Mouse (Mus musculus): ENCODE results near the gene Gm9508. TPM values are rescaled to one million over a fixed set of nuclear protein-coding genes. Genes with fewer than 3 reads are reported as not detected.
"Not testable (repeated sequence)": the region's sequence is repeated elsewhere in the genome, so short reads cannot be mapped to it uniquely, and the experiment has no call there.

Gene Gm9508
- polyA plus RNA-seq, 1 experiment from 2014 or later: not detected

DNA sequence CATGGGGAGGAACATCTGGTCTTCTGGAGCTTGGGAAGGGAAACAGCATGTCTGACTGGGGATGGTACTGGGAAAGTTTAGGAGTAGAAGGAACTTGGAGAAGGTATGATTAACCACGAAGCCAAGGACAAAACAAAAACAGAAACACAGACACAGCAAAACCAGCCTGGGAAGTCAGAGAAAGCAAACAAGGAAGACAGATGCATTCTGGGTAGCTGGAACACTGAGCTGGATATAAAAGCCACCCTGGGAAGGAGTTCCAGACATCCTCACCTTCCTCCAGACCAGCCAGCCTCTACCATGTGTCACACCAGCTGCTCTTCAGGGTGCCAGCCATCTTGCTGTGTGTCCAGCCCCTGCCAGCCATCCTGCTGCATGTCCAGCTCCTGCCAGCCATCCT, 18.5 kb upstream of the Gm9508 start, which contains the start of gene Gm10142:
TSS of gene Gm10142 (plus strand) at position 301 of the 400 bp plus-strand sequence.
- Histone ChIP-seq H3K27me3 (ENCODE audit: control insufficient read depth, insufficient read depth, low read length) (no peaks in the 10 kb centered on the region), H3K9me3 (replicated peaks; ENCODE audit: control insufficient read depth, low read length) (0 out of 2 replicates have a peak, but pooled peaks cover 2% of the 10 kb centered on the region), H3K4me3 (ENCODE audit: low read depth, low read length) (no peak within 1 kb of the TSS), H3K4me1 (ENCODE audit: control insufficient read depth, insufficient read depth, low read length) (no peaks in the 10 kb centered on the region), H3K27ac (ENCODE audit: low read depth, low read length) (no peak within 1 kb of the TSS), H3K36me3 (ENCODE audit: control insufficient read depth, insufficient read depth, low read length) (no peaks in the 10 kb centered on the region), H3K4me2 (no peak within 1 kb of the TSS), H3K9ac (ENCODE audit: low read depth, low read length) (no peak within 1 kb of the TSS)
- ATAC-seq (replicated peaks; ENCODE audit: insufficient number of reproducible peaks, low FRiP score, low TSS enrichment): no peak
- 86% methylated on average over 1 of the region's 1 CpGs for WGBS (ENCODE audit: insufficient replicate concordance)

- no peak for ATAC-seq (replicated peaks; ENCODE audit: insufficient number of reproducible peaks, low FRiP score, low TSS enrichment)
- Histone ChIP-seq H3K9me3 (replicated peaks; ENCODE audit: control insufficient read depth, low read length) (no peaks in the 10 kb centered on the region), H3K27me3 (ENCODE audit: control insufficient read depth, insufficient read depth, low read length) (no peaks in the 10 kb centered on the region), H3K4me3 (ENCODE audit: low read depth, low read length) (no peak overlapping the region), H3K4me1 (ENCODE audit: control insufficient read depth, insufficient read depth, low read length) (no peaks in the 10 kb centered on the region), H3K9ac (ENCODE audit: low read depth, low read length) (no peak overlapping the region), H3K36me3 (ENCODE audit: control insufficient read depth, insufficient read depth, low read length) (no peaks in the 10 kb centered on the region), H3K4me2 (no peak overlapping the region), H3K27ac (ENCODE audit: low read depth, low read length) (no peak overlapping the region)
- 49% methylated on average over 4 of the region's 4 CpGs for WGBS (ENCODE audit: insufficient replicate concordance)
Measured at GRCm38 (mm10) chr10:77713734-77714133, 16.7 kb upstream of the Gm9508 start.

DNA sequence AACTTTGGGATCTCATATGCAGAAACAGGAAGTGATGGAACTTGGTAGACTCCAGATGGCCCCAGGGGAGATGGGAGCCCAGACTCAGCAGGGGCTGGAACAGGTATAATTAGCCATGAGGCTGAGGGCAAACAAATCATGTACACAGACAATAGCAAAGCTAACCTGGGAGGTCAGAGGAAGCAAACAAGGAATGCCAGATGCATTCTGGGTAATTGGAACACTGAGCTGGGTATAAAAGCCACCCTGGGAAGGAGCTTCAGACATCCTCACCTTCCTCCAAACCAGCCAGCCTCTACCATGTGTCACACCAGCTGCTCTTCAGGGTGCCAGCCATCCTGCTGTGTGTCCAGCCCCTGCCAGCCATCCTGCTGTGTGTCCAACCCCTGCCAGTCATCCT, 14.1 kb upstream of the Gm9508 start, which contains the start of gene Gm10024:
TSS of gene Gm10024 (plus strand) at position 301 of the 400 bp plus-strand sequence.
- not testable (repeated sequence) for H3K9ac ChIP-seq (ENCODE audit: low read depth, low read length); H3K4me1 ChIP-seq (ENCODE audit: control insufficient read depth, insufficient read depth, low read length)

GRCm38 (mm10) chr10:77709831-77710230, 12.8 kb upstream of the Gm9508 start:
- no peak for ATAC-seq (replicated peaks; ENCODE audit: insufficient number of reproducible peaks, low FRiP score, low TSS enrichment)
- no peak overlapping the region for H3K27ac ChIP-seq (ENCODE audit: low read depth, low read length)
- no peak overlapping the region for H3K9ac ChIP-seq (ENCODE audit: low read depth, low read length)
- H3K9me3 ChIP-seq (replicated peaks; ENCODE audit: control insufficient read depth, low read length): no peaks in the 10 kb centered on the region
- H3K27me3 ChIP-seq (ENCODE audit: control insufficient read depth, insufficient read depth, low read length): no peaks in the 10 kb centered on the region
- H3K4me1 ChIP-seq (ENCODE audit: control insufficient read depth, insufficient read depth, low read length): no peaks in the 10 kb centered on the region
- WGBS (ENCODE audit: insufficient replicate concordance): 75% methylated on average over 3 of the region's 3 CpGs
- H3K36me3 ChIP-seq (ENCODE audit: control insufficient read depth, insufficient read depth, low read length): no peaks in the 10 kb centered on the region
- no peak overlapping the region for H3K4me3 ChIP-seq (ENCODE audit: low read depth, low read length)
- H3K4me2 ChIP-seq: no peak overlapping the region

More for the DNA sequence above, 14.1 kb upstream of the Gm9508 start, which contains the start of gene Gm10024:
- H3K4me2 ChIP-seq; H3K9me3 ChIP-seq (replicated peaks; ENCODE audit: control insufficient read depth, low read length); ATAC-seq (replicated peaks; ENCODE audit: insufficient number of reproducible peaks, low FRiP score, low TSS enrichment); H3K27me3 ChIP-seq (ENCODE audit: control insufficient read depth, insufficient read depth, low read length); H3K4me3 ChIP-seq (ENCODE audit: low read depth, low read length); H3K27ac ChIP-seq (ENCODE audit: low read depth, low read length); H3K36me3 ChIP-seq (ENCODE audit: control insufficient read depth, insufficient read depth, low read length): not testable (repeated sequence)

DNA sequence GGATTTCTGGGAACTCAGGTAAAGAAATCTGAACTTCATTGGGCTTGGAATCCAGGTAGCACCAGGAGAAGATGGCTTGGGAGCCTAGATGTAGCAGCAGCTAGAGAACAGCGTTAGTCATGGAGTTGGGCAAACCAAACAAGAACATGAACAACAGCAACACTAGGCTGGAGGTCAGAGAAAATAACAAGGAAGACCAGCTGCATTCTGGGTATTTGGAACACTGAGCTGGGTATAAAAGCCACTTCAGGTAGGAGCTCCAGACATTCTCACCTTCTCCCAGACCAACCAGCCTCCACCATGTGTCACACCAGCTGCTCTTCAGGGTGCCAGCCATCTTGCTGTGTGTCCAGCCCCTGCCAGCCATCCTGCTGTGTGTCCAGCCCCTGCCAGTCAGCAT, 9.3 kb upstream of the Gm9508 start, which contains the start of gene Gm10272:
TSS of gene Gm10272 (plus strand) at position 301 of the 400 bp plus-strand sequence.
- H3K27ac ChIP-seq (ENCODE audit: low read depth, low read length): no peak within 1 kb of the TSS
- ATAC-seq (replicated peaks; ENCODE audit: insufficient number of reproducible peaks, low FRiP score, low TSS enrichment): no peak
- no peaks in the 10 kb centered on the region for H3K27me3 ChIP-seq (ENCODE audit: control insufficient read depth, insufficient read depth, low read length)
- no peaks in the 10 kb centered on the region for H3K4me1 ChIP-seq (ENCODE audit: control insufficient read depth, insufficient read depth, low read length)
- 70% methylated on average over 1 of the region's 1 CpGs for WGBS (ENCODE audit: insufficient replicate concordance)
- H3K9me3 ChIP-seq (replicated peaks; ENCODE audit: control insufficient read depth, low read length): no peaks in the 10 kb centered on the region
- H3K4me2 ChIP-seq: no peak within 1 kb of the TSS
- H3K36me3 ChIP-seq (ENCODE audit: control insufficient read depth, insufficient read depth, low read length): no peaks in the 10 kb centered on the region
- no peak within 1 kb of the TSS for H3K9ac ChIP-seq (ENCODE audit: low read depth, low read length)
- H3K4me3 ChIP-seq (ENCODE audit: low read depth, low read length): no peak within 1 kb of the TSS

- H3K27me3 ChIP-seq (ENCODE audit: control insufficient read depth, insufficient read depth, low read length): peaks cover 44% of the 10 kb centered on the region
- not testable (repeated sequence) for ATAC-seq (replicated peaks; ENCODE audit: insufficient number of reproducible peaks, low FRiP score, low TSS enrichment)
- WGBS (ENCODE audit: insufficient replicate concordance): 55% methylated on average over 3 of the region's 3 CpGs
Measured at GRCm38 (mm10) chr10:77690356-77690807, 6.7 kb downstream of the Gm9508 start, which contains the start of gene Gm19402. Gm19402 (minus strand) TSS chr10:77690757.

DNA sequence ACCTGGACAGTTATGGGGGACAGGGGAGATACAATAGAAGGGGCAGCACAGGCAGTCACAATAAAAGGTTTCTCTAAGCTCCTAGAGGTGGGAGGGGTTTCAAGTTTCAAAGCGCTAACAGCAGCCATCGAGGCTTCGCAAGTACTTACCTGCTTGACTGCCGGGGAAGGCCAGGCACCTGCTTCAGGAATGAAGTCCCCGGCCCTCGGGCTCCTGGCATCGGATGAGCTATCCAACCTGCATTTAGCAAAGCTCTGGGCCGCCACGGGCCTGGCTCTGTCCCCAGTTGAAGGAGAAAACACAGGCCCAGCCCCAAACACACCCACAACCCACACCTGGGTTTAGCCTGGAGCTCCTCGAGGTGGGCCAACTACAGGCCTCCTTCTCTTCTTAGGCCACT, 10.0 kb downstream of the Gm9508 start:
- Histone ChIP-seq H3K4me3 (ENCODE audit: low read depth, low read length) (no peak overlapping the region), H3K4me1 (ENCODE audit: control insufficient read depth, insufficient read depth, low read length) (no peaks in the 10 kb centered on the region; the same call in 1 of the 2 replicates), H3K9ac (ENCODE audit: low read depth, low read length) (no peak overlapping the region), H3K27ac (ENCODE audit: low read depth, low read length) (no peak overlapping the region), H3K4me2 (no peak overlapping the region), H3K27me3 (ENCODE audit: control insufficient read depth, insufficient read depth, low read length) (peaks cover 64% of the 10 kb centered on the region), H3K9me3 (replicated peaks; ENCODE audit: control insufficient read depth, low read length) (no peaks in the 10 kb centered on the region), H3K36me3 (ENCODE audit: control insufficient read depth, insufficient read depth, low read length) (no peaks in the 10 kb centered on the region)
- no peak for ATAC-seq (replicated peaks; ENCODE audit: insufficient number of reproducible peaks, low FRiP score, low TSS enrichment)
- WGBS (ENCODE audit: insufficient replicate concordance): 19% methylated on average over 10 of the region's 10 CpGs

More at GRCm38 (mm10) chr10:77690356-77690807, 6.7 kb downstream of the Gm9508 start, which contains the start of gene Gm19402:
- not testable (repeated sequence) for H3K27ac ChIP-seq (ENCODE audit: low read depth, low read length); H3K9me3 ChIP-seq (replicated peaks; ENCODE audit: control insufficient read depth, low read length); H3K4me1 ChIP-seq (ENCODE audit: control insufficient read depth, insufficient read depth, low read length); H3K36me3 ChIP-seq (ENCODE audit: control insufficient read depth, insufficient read depth, low read length); H3K4me3 ChIP-seq (ENCODE audit: low read depth, low read length); H3K4me2 ChIP-seq; H3K9ac ChIP-seq (ENCODE audit: low read depth, low read length)

- no peak within 1 kb of the TSS for H3K27ac ChIP-seq (ENCODE audit: low read depth, low read length)
- H3K27me3 ChIP-seq (ENCODE audit: control insufficient read depth, insufficient read depth, low read length): peaks cover 64% of the 10 kb centered on the region
- peak within 1 kb of the TSS; percentile 9 for H3K4me2 ChIP-seq
- 2% methylated on average over 22 of the region's 22 CpGs for WGBS (ENCODE audit: insufficient replicate concordance)
- no peak within 1 kb of the TSS for H3K9ac ChIP-seq (ENCODE audit: low read depth, low read length)
- H3K9me3 ChIP-seq (replicated peaks; ENCODE audit: control insufficient read depth, low read length): no peaks in the 10 kb centered on the region
- no peaks in the 10 kb centered on the region; the same call in 1 of the 2 replicates for H3K4me1 ChIP-seq (ENCODE audit: control insufficient read depth, insufficient read depth, low read length)
- H3K4me3 ChIP-seq (ENCODE audit: low read depth, low read length): no peak within 1 kb of the TSS; the same call in 1 of the 2 replicates
- no peaks in the 10 kb centered on the region for H3K36me3 ChIP-seq (ENCODE audit: control insufficient read depth, insufficient read depth, low read length)
- ATAC-seq (replicated peaks; ENCODE audit: insufficient number of reproducible peaks, low FRiP score, low TSS enrichment): no peak
Measured at GRCm38 (mm10) chr10:77685895-77686664, 11.0 kb downstream of the Gm9508 start, which contains the start of gene Tspear. Tspear (plus strand) TSS chr10:77686569.
